Mouse (Mus musculus) midbrain, postnatal 0 days (tissue): ENCODE results near the gene Rsad2. TPM values are rescaled to one million over a fixed set of nuclear protein-coding genes. Genes with fewer than 3 reads are reported as not detected.

Experiments
- ATAC-seq: fragments of 200-750 bp; cut with Nextera tagmentation; 2 replicates; pipeline ENCODE4 v1.8.0; 2017; ENCODE audit warnings: moderate number of reproducible peaks, mild to moderate bottlenecking, moderate TSS enrichment, moderate library complexity; ENCODE audit not compliant: low FRiP score
- DNase-seq: peaks from one replicate; pipeline ENCODE4 v3.0.0-alpha.2; 2015; ENCODE audit warnings: low spot score
- H3K27ac ChIP-seq: fragments of 300-500 bp; sonication (generic); 2 replicates; pipeline ENCODE4 v1.5.1; 2014; ENCODE audit warnings: low read depth, mild to moderate bottlenecking, low read length, mixed read lengths
- H3K27me3 ChIP-seq: fragments of 300-500 bp; sonication (generic); 2 replicates; pipeline ENCODE4 v1.6.1; 2014; ENCODE audit warnings: low read length, control low read depth, mixed read lengths; ENCODE audit not compliant: insufficient read depth
- H3K36me3 ChIP-seq: fragments of 300-500 bp; sonication (generic); 2 replicates; pipeline ENCODE4 v1.6.1; 2014; ENCODE audit warnings: low read length, control low read depth, mixed read lengths; ENCODE audit not compliant: insufficient read depth
- H3K4me1 ChIP-seq: fragments of 300-500 bp; sonication (generic); 2 replicates; pipeline ENCODE4 v1.6.1; 2014; ENCODE audit warnings: mild to moderate bottlenecking, control low read depth, antibody characterized with exemption, low read length, mixed read lengths; ENCODE audit not compliant: insufficient read depth
- H3K4me2 ChIP-seq: fragments of 300-500 bp; sonication (generic); 2 replicates; pipeline ENCODE4 v1.6.1; 2014; ENCODE audit warnings: low read depth, mild to moderate bottlenecking, low read length, mixed read lengths; ENCODE audit not compliant: poor library complexity, severe bottlenecking
- H3K4me3 ChIP-seq: fragments of 300-500 bp; sonication (generic); 2 replicates; pipeline ENCODE4 v1.5.1; 2014; ENCODE audit warnings: low read depth, mild to moderate bottlenecking, low read length, moderate library complexity
- H3K9ac ChIP-seq: fragments of 300-500 bp; sonication (generic); replicated peaks from 2 replicates; pipeline ENCODE4 v1.6.1; 2014; ENCODE audit warnings: mild to moderate bottlenecking, low read length, moderate library complexity, mixed read lengths; ENCODE audit not compliant: poor library complexity, severe bottlenecking
- H3K9me3 ChIP-seq: fragments of 300-500 bp; sonication (generic); 2 replicates; pipeline ENCODE4 v1.6.1; 2016; ENCODE audit warnings: low read length, control low read depth
- CTCF ChIP-seq: IDR thresholded peaks from 2 replicates; pipeline ENCODE4 v1.5.1; 2016; ENCODE audit warnings: antibody characterized with exemption, mild to moderate bottlenecking
- whole genome bisulfite sequencing: fragments of 180-500 bp; shearing (Covaris S2); extraction: QIAGEN DNeasy Blood & Tissue Kit; methylation state at CpG from one replicate; pipeline ENCODE4 v1.1.7; 2014; 5-methylcytosine and 5-hydroxymethylcytosine counted together
- polyA plus RNA-seq: library from polyadenylated mRNA; unstranded; fragments of >200 nt; fragmentation: Nextera tagmentation; extraction: Ambion mirVana; gene quantifications from 2 replicates; pipeline ENCODE4 v1.2.1, GENCODE M21; 2015
- total RNA-seq: library from RNA; depleted of rRNA; stranded (reverse); fragments of >200 nt; gene quantifications from 2 replicates; pipeline ENCODE4 v1.2.3, GENCODE M21; 2014

Gene Rsad2
- total and polyA plus RNA-seq, 2 experiments from 2014 or later, result 0.95 to 1.3 TPM

- DNase-seq (no peak), ATAC-seq (no peak)
- no peaks in the 10 kb centered on the region for H3K4me1 ChIP-seq
- no peaks in the 10 kb centered on the region for H3K27me3 ChIP-seq
- H3K9ac ChIP-seq, result no peak overlapping the region
- H3K4me3 ChIP-seq, result no peak overlapping the region
- 91% methylated on average over 18 of the region's 18 CpGs for WGBS
- H3K9me3 ChIP-seq, result no peaks in the 10 kb centered on the region
- no peak overlapping the region for H3K27ac ChIP-seq
- TF ChIP-seq CTCF, result no peak
- H3K4me2 ChIP-seq, result no peak overlapping the region
- peaks cover 5% of the 10 kb centered on the region; the same call in 1 of the 2 replicates for H3K36me3 ChIP-seq
Measured at GRCm38 (mm10) chr12:26478196-26479004, 22.1 kb upstream of the Rsad2 start.

GRCm38 (mm10) chr12:26477198-26477597 lies 20.9 kb upstream of the Rsad2 start:
- H3K9me3 ChIP-seq, result no peaks in the 10 kb centered on the region
- DNase-seq, result no peak
- H3K4me1 ChIP-seq, result no peaks in the 10 kb centered on the region
- H3K36me3 ChIP-seq, result peaks cover 5% of the 10 kb centered on the region; the same call in 1 of the 2 replicates
- H3K4me2 ChIP-seq, result no peak overlapping the region
- WGBS, result 71% methylated on average over 5 of the region's 5 CpGs
- H3K27me3 ChIP-seq, result no peaks in the 10 kb centered on the region
- H3K4me3 ChIP-seq, result no peak overlapping the region
- no peak for ATAC-seq
- no peak overlapping the region for H3K9ac ChIP-seq
- H3K27ac ChIP-seq, result no peak overlapping the region
- no peak for TF ChIP-seq CTCF

- DNase-seq, result no peak
- no peak for TF ChIP-seq CTCF
- ATAC-seq, result no peak
- 95% methylated on average over 6 of the region's 6 CpGs for WGBS
- no peak overlapping the region for H3K4me3 ChIP-seq
- no peak overlapping the region for H3K27ac ChIP-seq
- no peaks in the 10 kb centered on the region for H3K27me3 ChIP-seq
- no peak overlapping the region for H3K4me2 ChIP-seq
- peaks cover 5% of the 10 kb centered on the region; the same call in 1 of the 2 replicates for H3K4me1 ChIP-seq
- H3K36me3 ChIP-seq, result peaks cover 3% of the 10 kb centered on the region; the same call in 1 of the 2 replicates
- no peak overlapping the region for H3K9ac ChIP-seq
- no peaks in the 10 kb centered on the region for H3K9me3 ChIP-seq
Measured at GRCm38 (mm10) chr12:26473746-26474145, 17.5 kb upstream of the Rsad2 start.

GRCm38 (mm10) chr12:26472770-26473481 lies 16.7 kb upstream of the Rsad2 start:
- H3K4me2 ChIP-seq, result no peak overlapping the region
- ATAC-seq, result no peak
- H3K27me3 ChIP-seq, result no peaks in the 10 kb centered on the region
- peaks cover 5% of the 10 kb centered on the region; the same call in 1 of the 2 replicates for H3K4me1 ChIP-seq
- H3K4me3 ChIP-seq, result no peak overlapping the region
- TF ChIP-seq CTCF, result no peak
- WGBS, result 94% methylated on average over 3 of the region's 3 CpGs
- H3K9ac ChIP-seq, result no peak overlapping the region
- H3K36me3 ChIP-seq, result no peaks in the 10 kb centered on the region; the same call in 1 of the 2 replicates
- DNase-seq, result no peak
- H3K27ac ChIP-seq, result no peak overlapping the region
- H3K9me3 ChIP-seq, result no peaks in the 10 kb centered on the region

GRCm38 (mm10) chr12:26471376-26471775 lies 15.1 kb upstream of the Rsad2 start:
- H3K4me2 ChIP-seq, result no peak overlapping the region; the same call in 1 of the 2 replicates

GRCm38 (mm10) chr12:26470042-26470409 lies 13.8 kb upstream of the Rsad2 start:
- ATAC-seq (no peak; the same call in 1 of the 2 replicates), DNase-seq (peak; percentile 51)
- Histone ChIP-seq H3K4me1 (peaks cover 5% of the 10 kb centered on the region; the same call in 1 of the 2 replicates), H3K9ac (peak overlapping the region; percentile 90), H3K4me3 (peak overlapping the region; percentile 62), H3K36me3 (no peaks in the 10 kb centered on the region), H3K9me3 (no peaks in the 10 kb centered on the region), H3K27ac (peak overlapping the region; percentile 97), H3K4me2 (peak overlapping the region; percentile 91), H3K27me3 (no peaks in the 10 kb centered on the region)
- TF ChIP-seq CTCF, result peak; percentile 53
- WGBS, result 17% methylated on average over 6 of the region's 6 CpGs

More at GRCm38 (mm10) chr12:26471376-26471775, 15.1 kb upstream of the Rsad2 start:
- Histone ChIP-seq H3K27me3 (no peaks in the 10 kb centered on the region), H3K4me3 (no peak overlapping the region), H3K9ac (no peak overlapping the region; the same call in 1 of the 2 replicates), H3K4me1 (peaks cover 5% of the 10 kb centered on the region; the same call in 1 of the 2 replicates), H3K27ac (no peak overlapping the region), H3K36me3 (no peaks in the 10 kb centered on the region), H3K9me3 (no peaks in the 10 kb centered on the region)
- WGBS, result 81% methylated on average over 3 of the region's 3 CpGs
- no peak for DNase-seq
- ATAC-seq, result no peak
- TF ChIP-seq CTCF, result no peak
